Mouse (Mus musculus) thymus, adult 2 months (tissue): Measurements from ENCODE around the gene Adgrl1.
"Not testable (repeated sequence)": the region's sequence is repeated elsewhere in the genome, so short reads cannot be mapped to it uniquely, and the experiment has no call there.

Experiments used
- CTCF ChIP-seq: fragments of 200-500 bp; IDR thresholded peaks from 2 replicates; pipeline ENCODE4 v1.5.1; 2012; ENCODE audit warnings: mild to moderate bottlenecking, control low read depth, low read length, moderate library complexity, borderline replicate concordance; ENCODE audit not compliant: control insufficient read depth, poor library complexity, insufficient read depth; ENCODE audit errors: extremely low read depth
- POLR2A ChIP-seq: fragments of 200-500 bp; IDR thresholded peaks from 2 replicates; pipeline ENCODE4 v1.6.1; 2012; ENCODE audit warnings: mild to moderate bottlenecking, low read length, control low read depth, moderate library complexity; ENCODE audit not compliant: control insufficient read depth, poor library complexity, insufficient read depth; ENCODE audit errors: extremely low read depth

DNA sequence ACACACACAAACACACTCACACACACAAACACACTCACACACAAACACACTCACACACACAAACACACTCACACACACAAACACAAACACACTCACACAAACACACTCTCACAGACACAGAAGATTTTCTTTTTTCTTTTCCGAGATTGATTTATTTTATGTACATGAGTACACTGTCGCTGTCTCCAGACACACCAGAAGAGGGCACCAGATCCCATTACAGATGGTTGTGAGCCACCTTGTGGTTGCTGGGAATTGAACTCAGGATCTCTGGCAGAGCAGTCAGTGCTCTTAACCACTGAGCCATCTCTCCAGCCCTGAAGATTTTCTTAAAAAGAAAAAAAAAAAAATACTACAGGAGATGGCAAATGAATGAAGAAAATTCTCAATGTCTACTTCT, 83.3 kb downstream of the Adgrl1 start:
- TF ChIP-seq POLR2A, CTCF: not testable (repeated sequence)
